Mouse (Mus musculus) telencephalon, adult 2 months (tissue): ENCODE measurements around the gene Tomm5.
"Not testable (repeated sequence)": the region's sequence is repeated elsewhere in the genome, so short reads cannot be mapped to it uniquely, and the experiment has no call there.

ENCODE experiments used
- DNase-seq: peaks from one replicate; pipeline ENCODE4 v3.0.0-alpha.2; 2011; ENCODE audit warnings: low read depth, low spot score

Gene Tomm5

GRCm38 (mm10) chr4:45107601-45108277 lies at the start of gene Tomm5:
TSS of gene Tomm5 (minus strand) at chr4:45108114.
- DNase-seq = peak; percentile 98

- no peak for DNase-seq
Observed at GRCm38 (mm10) chr4:45156433-45156832, 48.5 kb upstream of the Tomm5 start.

GRCm38 (mm10) chr4:45143005-45143404 lies 35.1 kb upstream of the Tomm5 start:
- DNase-seq = no peak

- peak; percentile 27 for DNase-seq
Observed at GRCm38 (mm10) chr4:45142411-45142810, 34.5 kb upstream of the Tomm5 start.

- DNase-seq = no peak
Observed at GRCm38 (mm10) chr4:45141835-45142234, 33.9 kb upstream of the Tomm5 start.

- DNase-seq = no peak
Observed at GRCm38 (mm10) chr4:45137636-45138035, 29.7 kb upstream of the Tomm5 start.

GRCm38 (mm10) chr4:45134471-45134870 lies 26.6 kb upstream of the Tomm5 start:
- no peak for DNase-seq

GRCm38 (mm10) chr4:45131021-45131420 lies 23.1 kb upstream of the Tomm5 start:
- DNase-seq = no peak

- no peak for DNase-seq
Observed at GRCm38 (mm10) chr4:45121311-45121710, 13.4 kb upstream of the Tomm5 start.

GRCm38 (mm10) chr4:45108456-45109110 lies 669 bp upstream of the Tomm5 start:
- DNase-seq = no peak

- no peak for DNase-seq
Observed at GRCm38 (mm10) chr4:45107066-45107465, 848 bp downstream of the Tomm5 start.

GRCm38 (mm10) chr4:45106409-45106808 lies 1.5 kb downstream of the Tomm5 start:
- no peak for DNase-seq

- DNase-seq = no peak
Observed at GRCm38 (mm10) chr4:45097198-45097872, 10.6 kb downstream of the Tomm5 start.

GRCm38 (mm10) chr4:45084895-45085290 lies 23.0 kb downstream of the Tomm5 start:
- no peak for DNase-seq

- peak; percentile 77 for DNase-seq
Observed at GRCm38 (mm10) chr4:45084021-45084894, 23.7 kb downstream of the Tomm5 start, which contains the start of gene Fbxo10. TSS of gene Fbxo10 (minus strand) at chr4:45084604.

GRCm38 (mm10) chr4:45083487-45083886 lies 24.4 kb downstream of the Tomm5 start:
- no peak for DNase-seq

- no peak for DNase-seq
Observed at GRCm38 (mm10) chr4:45082951-45083350, 25.0 kb downstream of the Tomm5 start.

- not testable (repeated sequence) for DNase-seq
Observed at GRCm38 (mm10) chr4:45081041-45081440, 26.9 kb downstream of the Tomm5 start.

- DNase-seq = no peak
Observed at GRCm38 (mm10) chr4:45073544-45073943, 34.4 kb downstream of the Tomm5 start.

GRCm38 (mm10) chr4:45072261-45072973 lies 35.5 kb downstream of the Tomm5 start:
- no peak for DNase-seq

- DNase-seq = no peak
Observed at GRCm38 (mm10) chr4:45067742-45068141, 40.2 kb downstream of the Tomm5 start.
